Mouse (Mus musculus): ENCODE measurements at regions not wholly inside any gene's neighbourhood (a gene's known extent, or its start where the extent isn't known, plus 50 kb on each side); places are given as distances from the start of the nearest gene placed in this dataset.

DNA sequence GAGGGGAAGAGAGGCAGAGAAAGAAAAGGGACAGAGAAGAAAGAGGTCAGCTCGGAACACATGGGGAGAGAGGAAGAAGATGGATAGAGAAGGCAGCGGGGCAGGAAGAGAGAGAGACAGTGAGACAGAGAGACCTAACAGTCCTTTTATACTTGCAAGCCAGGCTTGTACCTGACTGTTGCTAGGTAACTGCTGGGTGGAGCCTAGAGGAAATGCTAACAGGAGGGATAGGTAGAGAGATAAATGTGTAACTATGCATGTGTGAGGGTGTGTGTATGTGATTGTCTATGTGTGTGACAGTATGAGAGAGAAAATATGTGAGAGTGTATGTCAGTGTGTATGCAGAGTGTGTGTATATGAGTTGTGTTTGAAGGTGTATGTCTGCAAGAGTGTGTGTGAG, 161.8 kb downstream of the Actr3 start:
- H3K4me3 ChIP-seq (ENCODE audit: low read depth, low read length), result no peak overlapping the region
- no peak overlapping the region for H3K4me2 ChIP-seq (replicated peaks; ENCODE audit: low read depth)
- no peaks in the 10 kb centered on the region for H3K4me1 ChIP-seq (replicated peaks; ENCODE audit: control insufficient read depth, insufficient read depth, low read length)
- H3K27ac ChIP-seq (ENCODE audit: low read depth, low read length), result no peak overlapping the region
- H3K9ac ChIP-seq (ENCODE audit: low read depth, low read length), result no peak overlapping the region
- WGBS, result 60% methylated on average over 2 of the region's 2 CpGs
- no peaks in the 10 kb centered on the region for H3K9me3 ChIP-seq (ENCODE audit: control insufficient read depth)
- TF ChIP-seq CTCF (IDR thresholded peaks at IDR 0.05; ENCODE audit: low read depth), result no peak
- no peaks in the 10 kb centered on the region for H3K27me3 ChIP-seq (replicated peaks; ENCODE audit: control insufficient read depth, insufficient read depth, low read length)
- no peaks in the 10 kb centered on the region for H3K36me3 ChIP-seq (ENCODE audit: control insufficient read depth, insufficient read depth)
- no peak for ATAC-seq

- Histone ChIP-seq H3K4me1 (replicated peaks; ENCODE audit: control insufficient read depth, insufficient read depth, low read length) (no peaks in the 10 kb centered on the region), H3K27me3 (replicated peaks; ENCODE audit: control insufficient read depth, insufficient read depth, low read length) (no peaks in the 10 kb centered on the region), H3K9me3 (ENCODE audit: control insufficient read depth) (no peaks in the 10 kb centered on the region), H3K36me3 (ENCODE audit: control insufficient read depth, insufficient read depth) (no peaks in the 10 kb centered on the region), H3K27ac (ENCODE audit: low read depth, low read length) (no peak overlapping the region), H3K4me3 (ENCODE audit: low read depth, low read length) (no peak overlapping the region), H3K4me2 (replicated peaks; ENCODE audit: low read depth) (no peak overlapping the region), H3K9ac (ENCODE audit: low read depth, low read length) (no peak overlapping the region)
- no peak for TF ChIP-seq CTCF (IDR thresholded peaks at IDR 0.05; ENCODE audit: low read depth)
- WGBS, result 75% methylated on average over 6 of the region's 6 CpGs
- no peak for ATAC-seq
Observed at GRCm38 (mm10) chr1:125263684-125264083, 171.8 kb downstream of the Actr3 start.

DNA sequence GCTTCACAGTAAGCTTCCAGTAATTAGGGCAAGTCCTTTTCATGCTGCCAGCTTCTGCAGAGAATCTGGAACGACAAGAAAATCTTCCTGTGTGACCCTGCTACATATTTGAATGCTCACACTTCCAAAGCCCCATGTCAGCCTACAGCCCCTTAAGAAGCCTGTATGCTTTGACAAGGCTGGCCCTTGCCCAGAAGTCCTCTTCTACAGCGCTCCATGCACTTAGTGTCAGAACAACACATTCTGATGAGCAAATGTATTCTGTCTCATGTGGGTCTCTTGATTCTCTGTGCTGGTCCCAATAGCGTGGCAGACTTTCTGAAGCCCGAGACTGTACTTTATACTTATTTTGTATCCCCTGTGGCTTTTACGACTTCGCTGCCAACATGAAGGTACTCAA, 172.5 kb downstream of the Actr3 start:
- WGBS, result 83% methylated on average over 6 of the region's 6 CpGs
- H3K4me3 ChIP-seq (ENCODE audit: low read depth, low read length), result no peak overlapping the region
- no peak for ATAC-seq
- no peak overlapping the region for H3K9ac ChIP-seq (ENCODE audit: low read depth, low read length)
- H3K27me3 ChIP-seq (replicated peaks; ENCODE audit: control insufficient read depth, insufficient read depth, low read length), result no peaks in the 10 kb centered on the region
- H3K27ac ChIP-seq (ENCODE audit: low read depth, low read length), result no peak overlapping the region
- H3K4me1 ChIP-seq (replicated peaks; ENCODE audit: control insufficient read depth, insufficient read depth, low read length), result no peaks in the 10 kb centered on the region
- H3K9me3 ChIP-seq (ENCODE audit: control insufficient read depth), result no peaks in the 10 kb centered on the region
- no peak for TF ChIP-seq CTCF (IDR thresholded peaks at IDR 0.05; ENCODE audit: low read depth)
- H3K36me3 ChIP-seq (ENCODE audit: control insufficient read depth, insufficient read depth), result no peaks in the 10 kb centered on the region
- H3K4me2 ChIP-seq (replicated peaks; ENCODE audit: low read depth), result no peak overlapping the region

- Histone ChIP-seq H3K9ac (ENCODE audit: low read depth, low read length) (no peak overlapping the region), H3K4me3 (ENCODE audit: low read depth, low read length) (no peak overlapping the region), H3K27me3 (replicated peaks; ENCODE audit: control insufficient read depth, insufficient read depth, low read length) (no peaks in the 10 kb centered on the region), H3K4me2 (replicated peaks; ENCODE audit: low read depth) (no peak overlapping the region), H3K9me3 (ENCODE audit: control insufficient read depth) (no peaks in the 10 kb centered on the region), H3K4me1 (replicated peaks; ENCODE audit: control insufficient read depth, insufficient read depth, low read length) (no peaks in the 10 kb centered on the region), H3K27ac (ENCODE audit: low read depth, low read length) (no peak overlapping the region), H3K36me3 (ENCODE audit: control insufficient read depth, insufficient read depth) (no peaks in the 10 kb centered on the region)
- no peak for ATAC-seq
- no peak for TF ChIP-seq CTCF (IDR thresholded peaks at IDR 0.05; ENCODE audit: low read depth)
- WGBS, result 91% methylated on average over 7 of the region's 7 CpGs
Observed at GRCm38 (mm10) chr1:125242345-125242744, 193.2 kb downstream of the Actr3 start.

- no peak for ATAC-seq
- Histone ChIP-seq H3K27ac (ENCODE audit: low read depth, low read length) (no peak overlapping the region), H3K4me1 (replicated peaks; ENCODE audit: control insufficient read depth, insufficient read depth, low read length) (no peaks in the 10 kb centered on the region), H3K4me3 (ENCODE audit: low read depth, low read length) (no peak overlapping the region), H3K9me3 (ENCODE audit: control insufficient read depth) (no peaks in the 10 kb centered on the region), H3K36me3 (ENCODE audit: control insufficient read depth, insufficient read depth) (no peaks in the 10 kb centered on the region), H3K9ac (ENCODE audit: low read depth, low read length) (no peak overlapping the region), H3K27me3 (replicated peaks; ENCODE audit: control insufficient read depth, insufficient read depth, low read length) (no peaks in the 10 kb centered on the region), H3K4me2 (replicated peaks; ENCODE audit: low read depth) (no peak overlapping the region)
- no peak for TF ChIP-seq CTCF (IDR thresholded peaks at IDR 0.05; ENCODE audit: low read depth)
- WGBS, result 100% methylated on average over 1 of the region's 1 CpGs
Observed at GRCm38 (mm10) chr1:125241717-125242116, 193.8 kb downstream of the Actr3 start.

- Histone ChIP-seq H3K27ac (ENCODE audit: low read depth, low read length) (no peak overlapping the region), H3K9ac (ENCODE audit: low read depth, low read length) (no peak overlapping the region), H3K9me3 (ENCODE audit: control insufficient read depth) (no peaks in the 10 kb centered on the region), H3K4me3 (ENCODE audit: low read depth, low read length) (no peak overlapping the region), H3K4me2 (replicated peaks; ENCODE audit: low read depth) (no peak overlapping the region), H3K27me3 (replicated peaks; ENCODE audit: control insufficient read depth, insufficient read depth, low read length) (no peaks in the 10 kb centered on the region), H3K36me3 (ENCODE audit: control insufficient read depth, insufficient read depth) (no peaks in the 10 kb centered on the region), H3K4me1 (replicated peaks; ENCODE audit: control insufficient read depth, insufficient read depth, low read length) (no peaks in the 10 kb centered on the region)
- 87% methylated on average over 3 of the region's 3 CpGs for WGBS
- no peak for TF ChIP-seq CTCF (IDR thresholded peaks at IDR 0.05; ENCODE audit: low read depth)
- no peak for ATAC-seq
Observed at GRCm38 (mm10) chr1:125237595-125237988, 197.9 kb downstream of the Actr3 start.

- TF ChIP-seq CTCF (IDR thresholded peaks at IDR 0.05; ENCODE audit: low read depth), result no peak
- WGBS, result 88% methylated on average over 10 of the region's 10 CpGs
- no peak overlapping the region for H3K27ac ChIP-seq (ENCODE audit: low read depth, low read length)
- no peak overlapping the region for H3K9ac ChIP-seq (ENCODE audit: low read depth, low read length)
- H3K27me3 ChIP-seq (replicated peaks; ENCODE audit: control insufficient read depth, insufficient read depth, low read length), result no peaks in the 10 kb centered on the region
- H3K4me1 ChIP-seq (replicated peaks; ENCODE audit: control insufficient read depth, insufficient read depth, low read length), result no peaks in the 10 kb centered on the region
- no peak for ATAC-seq
- H3K4me2 ChIP-seq (replicated peaks; ENCODE audit: low read depth), result no peak overlapping the region
- no peak overlapping the region for H3K4me3 ChIP-seq (ENCODE audit: low read depth, low read length)
- no peaks in the 10 kb centered on the region for H3K36me3 ChIP-seq (ENCODE audit: control insufficient read depth, insufficient read depth)
- no peaks in the 10 kb centered on the region for H3K9me3 ChIP-seq (ENCODE audit: control insufficient read depth)
Observed at GRCm38 (mm10) chr1:125236948-125237594, 198.5 kb downstream of the Actr3 start.
